Mouse (Mus musculus) liver, adult 2 months (tissue): Measurements from ENCODE around the gene Wipf1.

ENCODE experiments used
- CTCF ChIP-seq: fragments of 200-500 bp; IDR thresholded peaks from 2 replicates; pipeline ENCODE4 v1.5.1; 2011; ENCODE audit warnings: low read depth, low read length, control low read depth
- POLR2A ChIP-seq: fragments of 200-500 bp; IDR thresholded peaks from 2 replicates; pipeline ENCODE4 v1.6.1; 2011; ENCODE audit warnings: low read length, control low read depth; ENCODE audit not compliant: insufficient read depth; ENCODE audit errors: extremely low read depth

DNA sequence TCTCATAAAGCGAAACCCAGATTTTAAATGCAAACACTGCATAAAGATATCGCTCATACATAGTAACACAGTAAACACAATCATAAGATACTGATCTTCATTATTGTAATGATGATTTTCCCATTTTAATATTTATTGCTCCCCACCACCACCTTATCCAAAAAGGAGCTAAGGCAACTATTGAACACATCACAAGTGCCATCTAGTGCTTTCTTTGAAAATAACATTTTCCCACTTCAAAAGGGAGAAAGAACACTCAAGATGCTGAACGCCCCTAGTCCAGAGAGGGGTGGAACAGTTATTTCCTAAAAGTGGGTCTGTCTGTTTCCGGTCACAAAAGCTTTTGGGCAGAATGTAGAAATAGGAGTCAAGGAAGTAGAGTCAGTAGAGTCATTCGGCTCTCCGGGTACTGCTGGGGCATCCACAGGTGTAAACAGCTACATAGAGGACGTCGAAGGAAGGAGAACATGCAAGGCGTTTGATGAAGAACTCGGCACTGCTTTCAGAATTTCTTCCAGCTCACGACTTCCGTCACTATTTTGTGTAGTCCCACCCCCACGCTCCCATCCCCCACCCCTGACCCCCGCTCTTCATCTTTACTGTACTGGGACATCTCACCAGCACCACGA, 126.0 kb downstream of the Wipf1 start:
- TF ChIP-seq CTCF (no peak), POLR2A (no peak)
